ENCODE assay signal across 8 mouse cellular contexts in the genomic region with DNA sequence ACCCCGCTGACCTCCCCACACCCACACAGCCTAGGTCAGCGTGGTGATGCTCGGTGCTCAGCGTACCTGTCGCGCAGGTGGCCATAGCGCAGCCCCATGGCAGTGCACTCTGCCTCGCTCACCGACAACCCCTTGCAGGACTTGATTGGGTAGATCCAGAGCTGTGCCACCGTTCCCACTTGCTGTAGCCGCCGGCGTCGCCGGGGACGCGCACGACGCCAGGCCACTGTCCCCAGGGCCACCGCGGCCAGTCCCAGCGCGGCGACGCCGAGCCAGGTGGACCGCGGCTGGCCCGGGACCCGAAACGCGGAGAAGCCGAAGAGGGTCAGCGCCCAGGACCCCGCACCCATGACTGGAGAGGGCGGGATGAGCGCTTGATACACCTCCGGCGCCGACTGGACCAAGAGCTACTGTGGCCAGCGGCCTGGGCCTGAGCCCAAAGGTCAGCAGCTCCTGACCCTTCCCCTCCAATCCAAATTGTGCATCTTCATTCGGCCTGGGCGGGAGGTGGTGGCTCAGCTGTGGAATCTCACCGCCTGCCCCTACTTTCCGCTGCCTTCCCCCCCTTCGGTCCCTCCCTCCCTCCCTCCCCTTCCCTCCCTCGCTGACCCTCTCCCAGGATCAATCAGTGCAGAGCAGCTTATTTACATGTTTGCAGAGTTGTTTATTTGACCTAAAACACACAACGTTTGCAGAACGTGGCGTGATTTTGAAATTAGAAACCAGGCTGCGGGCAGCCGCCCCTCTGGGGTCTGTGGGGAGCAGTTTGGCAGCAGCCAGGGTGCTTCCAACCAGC. TPM values are rescaled to one million over a fixed set of nuclear protein-coding genes. Genes with fewer than 3 reads are reported as not detected.
A peak's percentile ranks its signal among the peaks of the same experiment; 100 is the strongest.
DNase-seq lines count a peak whose midpoint lies in the region; ATAC-seq and TF ChIP-seq lines count a peak whose summit lies in the region.

Gene Marc1, minus strand, starts transcription at position 534 of the 796 bp plus-strand sequence.

- TF ChIP-seq EP300 in heart, adult 2 months (IDR thresholded peaks at IDR 0.05; ENCODE audit: insufficient read depth, low read depth, low read length), result no peak

- TF ChIP-seq POLR2A in heart, adult 2 months (IDR thresholded peaks at IDR 0.05; ENCODE audit: insufficient read depth, low read depth, low read length), result no peak

- no peak for DNase-seq in heart, adult 2 months
- no peak for DNase-seq in heart, postnatal 25 days (ENCODE audit: low spot score)
- peak; percentile 53 for DNase-seq in forebrain, embryonic 11.5 days (ENCODE audit: low spot score)
- DNase-seq in midbrain, embryonic 14.5 days, result peak; percentile 35
- no peak for DNase-seq in layer of hippocampus, adult 8-10 months (ENCODE audit: low spot score in 2 of 2)
- no peak for DNase-seq in right cerebral cortex, postnatal 36 days (ENCODE audit: low spot score in 2 of 2)
- no peak for DNase-seq in layer of hippocampus, postnatal 14 days (ENCODE audit: low spot score in 2 of 2)

- no peaks in the 10 kb centered on the region for H3K9me3 ChIP-seq in forebrain, embryonic 11.5 days (ENCODE audit: control insufficient read depth, low read length)
- H3K9me3 ChIP-seq in kidney, embryonic 14.5 days (ENCODE audit: control insufficient read depth, low read length), result no peaks in the 10 kb centered on the region
- no peaks in the 10 kb centered on the region for H3K9me3 ChIP-seq in midbrain, embryonic 14.5 days (ENCODE audit: control insufficient read depth, low read length)

- no peak within 1 kb of the TSS for H3K4me3 ChIP-seq in heart, adult 2 months
- H3K4me3 ChIP-seq in forebrain, embryonic 11.5 days (ENCODE audit: low read depth, low read length), result peak within 1 kb of the TSS; percentile 26
- H3K4me3 ChIP-seq in kidney, embryonic 14.5 days (ENCODE audit: low read length), result peak within 1 kb of the TSS; percentile 35
- H3K4me3 ChIP-seq in midbrain, embryonic 14.5 days (replicated peaks; ENCODE audit: low read depth, low read length), result peak within 1 kb of the TSS; percentile 30

- 0 out of 2 replicates have a peak within 1 kb of the TSS, but pooled peaks have one; percentile 15 for H3K9ac ChIP-seq in heart, adult 2 months (ENCODE audit: low read depth, low read length)
- peak within 1 kb of the TSS; percentile 39; the same call in 1 of the 2 replicates for H3K9ac ChIP-seq in forebrain, embryonic 11.5 days (ENCODE audit: low read length)
- peak within 1 kb of the TSS; percentile 20 for H3K9ac ChIP-seq in kidney, embryonic 14.5 days (ENCODE audit: low read depth, low read length)
- peak within 1 kb of the TSS; percentile 40; the same call in 1 of the 2 replicates for H3K9ac ChIP-seq in midbrain, embryonic 14.5 days (replicated peaks; ENCODE audit: low read length)

- H3K27ac ChIP-seq in heart, adult 2 months, result no peak within 1 kb of the TSS
- H3K27ac ChIP-seq in forebrain, embryonic 11.5 days (ENCODE audit: low read depth, low read length), result no peak within 1 kb of the TSS
- H3K27ac ChIP-seq in kidney, embryonic 14.5 days (ENCODE audit: low read depth, low read length), result no peak within 1 kb of the TSS
- no peak within 1 kb of the TSS for H3K27ac ChIP-seq in midbrain, embryonic 14.5 days (replicated peaks; ENCODE audit: low read depth, low read length)

- 16% methylated on average over 52 of the region's 52 CpGs for WGBS in heart, adult 2 months
- 9% methylated on average over 48 of the region's 52 CpGs for WGBS in forebrain, embryonic 11.5 days
- 5% methylated on average over 52 of the region's 52 CpGs for WGBS in kidney, embryonic 14.5 days
- 7% methylated on average over 52 of the region's 52 CpGs for WGBS in midbrain, embryonic 14.5 days

- H3K4me2 ChIP-seq in forebrain, embryonic 11.5 days (ENCODE audit: low read depth, low read length, severe bottlenecking), result peak within 1 kb of the TSS; percentile 58
- H3K4me2 ChIP-seq in kidney, embryonic 14.5 days (replicated peaks; ENCODE audit: low read depth, low read length), result peak within 1 kb of the TSS; percentile 69
- H3K4me2 ChIP-seq in midbrain, embryonic 14.5 days (ENCODE audit: low read length), result peak within 1 kb of the TSS; percentile 65

- peak; percentile 63; the same call in 1 of the 2 replicates for ATAC-seq in forebrain, embryonic 11.5 days (replicated peaks; ENCODE audit: low FRiP score)
- peak; percentile 63 for ATAC-seq in kidney, embryonic 14.5 days (ENCODE audit: low FRiP score, low TSS enrichment)
- ATAC-seq in midbrain, embryonic 14.5 days (ENCODE audit: low FRiP score, low TSS enrichment), result no peak; the same call in 1 of the 2 replicates

- H3K27me3 ChIP-seq in heart, adult 2 months (ENCODE audit: control insufficient read depth, insufficient read depth, low read length), result peaks cover 4% of the 10 kb centered on the region
- H3K27me3 ChIP-seq in forebrain, embryonic 11.5 days (ENCODE audit: control insufficient read depth, insufficient read depth, low read length), result peaks cover 6% of the 10 kb centered on the region
- H3K27me3 ChIP-seq in kidney, embryonic 14.5 days (ENCODE audit: control insufficient read depth, insufficient read depth, low read length), result peaks cover 15% of the 10 kb centered on the region; the same call in 1 of the 2 replicates
- peaks cover 17% of the 10 kb centered on the region for H3K27me3 ChIP-seq in midbrain, embryonic 14.5 days (ENCODE audit: control insufficient read depth, insufficient read depth, low read length)

- H3K36me3 ChIP-seq in heart, adult 2 months (ENCODE audit: control insufficient read depth, insufficient read depth, low read length), result no peaks in the 10 kb centered on the region
- H3K36me3 ChIP-seq in forebrain, embryonic 11.5 days (ENCODE audit: control insufficient read depth, insufficient read depth, low read length), result no peaks in the 10 kb centered on the region
- no peaks in the 10 kb centered on the region; the same call in 1 of the 2 replicates for H3K36me3 ChIP-seq in kidney, embryonic 14.5 days (ENCODE audit: control insufficient read depth, insufficient read depth, low read length)
- H3K36me3 ChIP-seq in midbrain, embryonic 14.5 days (ENCODE audit: control insufficient read depth, insufficient read depth, low read length), result no peaks in the 10 kb centered on the region

- no peaks in the 10 kb centered on the region for H3K79me2 ChIP-seq in heart, adult 2 months (replicated peaks; ENCODE audit: control insufficient read depth, insufficient read depth, low read length)

- intact Hi-C loops in heart, adult 2 months (cut with DNase I), result no loop called here
- intact Hi-C loops in heart, postnatal 25 days (cut with DNase I), result no loop called here

- TF ChIP-seq CTCF in heart, adult 2 months (IDR thresholded peaks at IDR 0.05), result no peak

- no peaks in the 10 kb centered on the region for H3K4me1 ChIP-seq in heart, adult 2 months (ENCODE audit: control insufficient read depth, insufficient read depth, low read length)
- H3K4me1 ChIP-seq in forebrain, embryonic 11.5 days (replicated peaks; ENCODE audit: control insufficient read depth, insufficient read depth, low read length), result peaks cover 8% of the 10 kb centered on the region; the same call in 1 of the 2 replicates
- H3K4me1 ChIP-seq in kidney, embryonic 14.5 days (ENCODE audit: control insufficient read depth, insufficient read depth, low read length), result peaks cover 14% of the 10 kb centered on the region
- H3K4me1 ChIP-seq in midbrain, embryonic 14.5 days (ENCODE audit: control insufficient read depth, insufficient read depth, low read length), result peaks cover 8% of the 10 kb centered on the region; the same call in 1 of the 2 replicates

RNA-seq across cellular contexts. Expression of gene Marc1, which starts in this region (rescaled TPM):
- not detected for total RNA-seq in heart, adult 2 months (2021)
- polyA plus RNA-seq in heart, adult 2 months (2012; rRNA removed), result 0.20 and 0.41 TPM in 2 replicates
- total RNA-seq in heart, postnatal 25 days (2021), result not detected
- polyA plus RNA-seq in forebrain, embryonic 11.5 days (2014; fragmentation: Nextera tagmentation; extraction: Ambion mirVana), result 0.15 TPM in 1 of 2 replicates, not detected in the other
- 0.28 and 0.41 TPM in 2 replicates for polyA plus RNA-seq in kidney, embryonic 14.5 days (2014; fragmentation: Nextera tagmentation; extraction: Ambion mirVana)
- 0.13 and 0.28 TPM in 2 replicates for polyA plus RNA-seq in midbrain, embryonic 14.5 days (2014; fragmentation: Nextera tagmentation; extraction: Ambion mirVana)
- total RNA-seq in layer of hippocampus, adult 8-10 months (2022), result under 1 TPM in 1 of 4 experiments, not detected in 3; 0.19 TPM
- total RNA-seq in layer of hippocampus, postnatal 14 days (2021), result under 1 TPM in 1 of 2 experiments, not detected in 1; 0.35 TPM

Comparison
In these comparisons a context has a peak if more than half of its experiments do, and no peak if none do; other contexts are left out.
1. Peak in DNase-seq, ATAC-seq, H3K4me3 ChIP-seq, H3K9ac ChIP-seq and H3K4me2 ChIP-seq in forebrain, embryonic 11.5 days; RNA of the gene not detected or under 1 TPM.
2. Peak in ATAC-seq, H3K4me3 ChIP-seq, H3K9ac ChIP-seq and H3K4me2 ChIP-seq in kidney, embryonic 14.5 days; RNA of the gene not detected or under 1 TPM.
3. Peak in DNase-seq, H3K4me3 ChIP-seq, H3K9ac ChIP-seq and H3K4me2 ChIP-seq in midbrain, embryonic 14.5 days; RNA of the gene not detected or under 1 TPM.